Mouse (Mus musculus) layer of hippocampus, postnatal 10 days (tissue): Measurements from ENCODE around the gene Mitf. TPM values are rescaled to one million over a fixed set of nuclear protein-coding genes. Genes with fewer than 3 reads are reported as not detected.

ENCODE experiments used
- DNase-seq, 2 experiments: peaks; one replicate each; pipeline ENCODE4 v3.0.0; 2021; ENCODE audit warnings: low spot score in 2 of 2
- total RNA-seq, 2 experiments: library from RNA; stranded (reverse); gene quantifications; 2 replicates each; pipeline ENCODE4 v1.2.3; 2021

The Mitf gene
- total RNA-seq, 2 experiments from 2014 or later: 3.7 to 3.9 TPM

- no peak for DNase-seq
Measured at GRCm38 (mm10) chr6:98023876-98024275, 217.0 kb downstream of the Mitf start.

GRCm38 (mm10) chr6:98038513-98038912 is 231.7 kb downstream of the Mitf start:
- DNase-seq: no peak

DNA sequence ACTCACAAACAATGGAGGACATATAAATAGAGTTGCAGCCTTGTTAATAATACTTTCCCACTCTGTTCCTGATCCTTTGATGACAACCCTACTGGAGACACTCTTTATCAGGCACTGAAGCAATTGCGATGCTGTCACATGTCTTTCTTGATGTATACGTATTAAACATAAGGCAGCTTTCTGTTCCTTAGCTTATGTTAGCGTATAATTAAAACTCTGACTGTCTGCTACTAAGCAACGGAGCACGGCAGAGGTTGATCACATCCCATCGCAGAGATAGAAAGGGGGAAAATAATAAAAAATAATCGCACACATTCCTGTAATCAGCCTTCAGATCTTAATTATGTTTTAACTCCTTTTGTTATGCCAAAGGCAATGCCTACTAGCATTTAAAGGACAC is 234.9 kb downstream of the Mitf start:
- no peak for DNase-seq

DNA sequence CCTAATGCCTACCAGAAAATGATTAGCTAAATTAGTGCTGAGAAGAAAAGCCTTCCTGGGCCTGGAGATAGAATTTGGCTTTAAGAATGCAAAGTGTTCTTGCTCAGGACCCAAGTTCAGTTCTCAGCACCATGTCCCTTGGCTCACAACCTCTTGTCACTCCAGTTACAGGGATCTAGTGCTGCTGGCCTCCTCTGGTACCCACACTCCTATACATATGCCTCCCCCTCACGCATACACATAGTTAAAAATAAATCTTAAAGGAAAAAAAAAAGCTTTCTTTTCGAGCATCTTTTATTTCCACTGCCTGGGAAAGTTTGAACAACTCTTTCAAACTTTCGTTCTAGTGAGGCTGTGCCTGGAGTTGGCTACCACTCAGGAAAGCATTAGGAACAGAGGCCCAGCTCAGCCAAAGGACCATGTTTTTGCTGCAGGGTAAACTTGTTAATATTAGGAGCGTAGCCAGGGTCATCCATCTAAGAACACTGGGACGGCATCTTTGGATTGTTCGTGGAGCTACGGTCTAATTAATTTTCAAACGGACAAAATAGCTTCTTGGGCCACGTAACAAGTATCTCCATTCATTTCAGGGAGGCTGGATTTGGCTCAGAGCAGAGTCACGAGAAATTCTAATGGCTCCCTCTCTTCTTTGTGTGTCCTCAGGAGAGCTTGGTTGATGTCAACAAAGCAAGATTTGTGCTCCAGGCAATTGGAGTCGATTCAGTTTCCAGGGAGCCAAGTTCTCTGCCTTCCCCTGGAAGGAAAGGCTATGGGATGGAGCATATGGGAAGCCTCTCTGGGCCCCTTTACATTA is 239.7 kb downstream of the Mitf start:
- DNase-seq: peak; percentile 18 to 26

- DNase-seq: no peak
Measured at GRCm38 (mm10) chr6:98047741-98048140, 240.9 kb downstream of the Mitf start.

DNA sequence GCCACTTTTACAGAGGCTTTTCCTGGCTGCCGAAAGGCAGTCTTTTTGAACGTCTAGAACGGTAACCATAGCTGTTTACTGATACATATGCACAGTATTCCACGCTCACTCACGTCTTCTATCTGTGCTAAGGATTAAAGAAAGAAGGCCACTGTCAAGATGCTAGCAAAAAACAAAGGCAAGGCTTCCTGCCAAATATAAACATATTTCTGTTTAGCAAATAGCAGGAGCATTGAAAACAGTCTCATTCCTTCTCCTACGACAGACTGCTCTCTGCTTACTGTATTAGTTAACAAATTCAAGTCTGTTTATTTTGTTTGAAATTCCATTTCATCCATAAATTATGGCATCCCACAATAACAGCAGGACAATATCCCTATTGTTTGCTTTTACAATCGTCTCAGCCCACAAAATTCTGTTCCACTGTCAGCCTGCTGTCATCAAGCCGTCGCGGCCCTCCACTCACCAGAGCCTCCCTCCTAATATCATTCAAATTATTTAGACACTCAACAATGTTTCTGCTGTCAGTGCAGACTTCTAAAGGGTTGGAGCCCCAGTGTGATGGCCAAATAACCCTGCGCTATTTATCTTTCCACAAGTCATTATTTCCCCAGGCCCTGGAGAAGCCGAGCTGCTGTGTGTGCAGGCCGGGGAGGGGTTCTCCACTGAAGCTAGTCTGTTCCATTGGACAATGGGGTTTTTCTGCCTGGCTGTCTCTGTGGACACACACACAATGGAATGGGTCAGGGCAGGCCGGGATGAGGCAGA is 242.0 kb downstream of the Mitf start:
- DNase-seq: peak; percentile 7 to 19

DNA sequence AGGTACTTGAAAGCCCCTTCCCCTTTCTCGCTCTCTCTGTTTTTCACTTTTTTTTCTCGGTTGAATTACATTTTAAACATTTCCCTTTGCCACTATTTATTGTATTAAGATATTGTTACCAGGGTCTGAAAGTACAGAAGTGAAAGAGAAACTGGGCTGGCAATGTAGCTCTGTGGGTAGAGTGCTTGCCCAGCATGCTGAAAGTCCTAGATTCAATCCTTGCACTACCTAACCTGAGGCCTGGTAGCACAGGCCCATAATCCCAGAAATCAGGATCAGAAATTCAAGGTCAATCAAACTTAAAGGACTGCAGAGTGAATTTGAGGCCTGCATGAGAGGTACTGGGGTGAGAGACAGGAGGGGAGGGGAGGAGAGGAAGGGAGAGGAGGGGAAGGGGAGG is 242.7 kb downstream of the Mitf start:
- DNase-seq: no peak

DNA sequence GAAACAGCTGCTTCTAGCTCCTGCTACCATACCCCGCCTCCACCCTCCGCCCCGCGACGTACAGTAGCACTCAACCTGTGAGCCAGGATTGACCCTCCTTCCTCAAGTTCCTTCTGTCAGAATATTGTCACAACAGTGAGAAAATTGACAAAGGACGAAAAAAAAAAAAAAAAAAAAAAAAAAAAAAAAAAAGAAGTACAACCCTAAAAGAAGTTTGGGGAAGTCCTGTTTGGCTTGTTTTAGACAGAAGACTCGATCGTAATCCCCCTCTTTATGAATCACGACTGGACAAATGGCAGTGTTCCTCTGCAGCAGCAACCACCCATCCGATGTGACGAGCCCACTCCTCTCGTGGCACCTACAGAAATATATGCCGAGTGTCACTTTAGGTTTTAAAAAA is 255.0 kb downstream of the Mitf start:
- DNase-seq: no peak

GRCm38 (mm10) chr6:98064926-98065325 is 258.1 kb downstream of the Mitf start:
- DNase-seq: peak; percentile 13 to 21

DNA sequence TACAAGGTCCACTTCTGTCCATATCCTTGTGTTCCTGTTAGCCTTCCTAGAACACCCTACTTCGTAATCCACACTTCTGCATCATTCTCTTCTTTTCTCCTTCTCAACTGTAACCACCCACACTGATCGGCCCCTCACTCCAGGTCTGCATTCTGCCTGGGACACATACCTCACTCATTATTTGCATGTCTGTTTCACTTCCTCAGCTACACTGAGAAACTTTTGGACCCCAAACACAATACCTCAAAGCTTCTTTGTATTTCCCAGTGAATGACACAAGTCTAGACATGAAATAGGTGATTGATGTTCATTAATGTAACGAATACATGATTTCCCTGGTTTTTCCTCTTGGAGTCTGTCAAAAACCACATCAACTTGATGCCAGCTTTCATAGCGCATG is 259.6 kb downstream of the Mitf start:
- no peak for DNase-seq

Other genes with a start within 250 kb of the Mitf start
- 10 to 100 TPM; 31.2 to 33.8 TPM for gene Frmd4b, start 189.5 kb upstream of the Mitf start, total RNA-seq